In genomic region chr5:88764987-88765481, GRCm38 (mm10) we compare ENCODE assay signal across 8 mouse cellular contexts. TPM values are rescaled to one million over a fixed set of nuclear protein-coding genes. Genes with fewer than 3 reads are reported as not detected.
DNase-seq lines count a peak whose midpoint lies in the region; ATAC-seq and TF ChIP-seq lines count a peak whose summit lies in the region.

Dck (plus strand) TSS chr5:88764996.

- peak within 1 kb of the TSS; percentile 77 for H3K9ac ChIP-seq in heart, embryonic 15.5 days
- H3K9ac ChIP-seq in liver, embryonic 14.5 days (replicated peaks) = peak within 1 kb of the TSS; percentile 97
- H3K9ac ChIP-seq in stomach, embryonic 15.5 days = peak within 1 kb of the TSS; percentile 55

- peaks cover 2% of the 10 kb centered on the region; the same call in 1 of the 2 replicates for H3K4me1 ChIP-seq in bone marrow, adult 2 months (ENCODE audit: control insufficient read depth, insufficient read depth, low read length)
- H3K4me1 ChIP-seq in heart, embryonic 15.5 days (replicated peaks) = peaks cover 18% of the 10 kb centered on the region
- H3K4me1 ChIP-seq in liver, embryonic 14.5 days (replicated peaks; ENCODE audit: control insufficient read depth in 2 of 2, insufficient read depth in 2 of 2, low read length in 1 of 2) = peaks cover 30 to 33% of the 10 kb centered on the region in 2 experiments
- H3K4me1 ChIP-seq in stomach, embryonic 15.5 days = peaks cover 6% of the 10 kb centered on the region; the same call in 1 of the 2 replicates

- peaks cover 24% of the 10 kb centered on the region for H3K79me3 ChIP-seq in C2C12 (ENCODE audit: low read depth)

- H3K27me3 ChIP-seq in C2C12 (ENCODE audit: control insufficient read depth, insufficient read depth, insufficient read length) = no peaks in the 10 kb centered on the region
- H3K27me3 ChIP-seq in heart, embryonic 15.5 days = no peaks in the 10 kb centered on the region
- H3K27me3 ChIP-seq in liver, embryonic 14.5 days (ENCODE audit: control insufficient read depth, insufficient read depth, low read length) = no peaks in the 10 kb centered on the region
- H3K27me3 ChIP-seq in stomach, embryonic 15.5 days (replicated peaks) = no peaks in the 10 kb centered on the region

- peaks cover 46% of the 10 kb centered on the region for H3K79me2 ChIP-seq in C2C12 (ENCODE audit: control insufficient read depth, insufficient read depth)

- 0 out of 2 replicates have a peak, but pooled peaks have one; percentile 31 for TF ChIP-seq EP300 in liver, embryonic 14.5 days (IDR thresholded peaks at IDR 0.05; ENCODE audit: low read depth)

- peak; percentile 99 for DNase-seq in kidney, postnatal 14 days
- peak in 2 of 3 experiments; percentile 99 for DNase-seq in liver, embryonic 14.5 days (ENCODE audit: low read depth in 3 of 3, low spot score in 3 of 3)
- DNase-seq in neural tube, embryonic 10.5 days (ENCODE audit: extremely low spot score, low spot score) = peak; percentile 99

- H3K27ac ChIP-seq in bone marrow, adult 2 months (ENCODE audit: control insufficient read depth, insufficient read depth, low read depth, low read length, poor library complexity) = peak within 1 kb of the TSS; percentile 88
- peak within 1 kb of the TSS; percentile 89 for H3K27ac ChIP-seq in heart, embryonic 15.5 days
- peak within 1 kb of the TSS; percentile 90 for H3K27ac ChIP-seq in liver, embryonic 14.5 days
- H3K27ac ChIP-seq in stomach, embryonic 15.5 days = peak within 1 kb of the TSS; percentile 82

- ATAC-seq in erythroid progenitor cell, adult 5-6 weeks (replicated peaks; ENCODE audit: low FRiP score, poor library complexity, severe bottlenecking) = peak; percentile 88
- peak; percentile 100 for ATAC-seq in heart, embryonic 15.5 days (replicated peaks; ENCODE audit: insufficient number of reproducible peaks, insufficient read depth, low FRiP score, low read depth)
- peak; percentile 99 for ATAC-seq in liver, embryonic 14.5 days (ENCODE audit: insufficient read depth)
- ATAC-seq in stomach, embryonic 15.5 days (ENCODE audit: insufficient read depth, low FRiP score, low read depth) = peak; percentile 100

- H3K4me2 ChIP-seq in heart, embryonic 15.5 days = peak within 1 kb of the TSS; percentile 72
- H3K4me2 ChIP-seq in liver, embryonic 14.5 days (ENCODE audit: low read depth) = peak within 1 kb of the TSS; percentile 91
- peak within 1 kb of the TSS; percentile 73 for H3K4me2 ChIP-seq in stomach, embryonic 15.5 days

- TF ChIP-seq POLR2A in bone marrow, adult 2 months (IDR thresholded peaks at IDR 0.05; ENCODE audit: borderline replicate concordance, control insufficient read depth, low read depth, low read length) = peak; percentile 95

- H3K4me3 ChIP-seq in C2C12 (ENCODE audit: insufficient read depth, poor library complexity, severe bottlenecking) = peak within 1 kb of the TSS; percentile 69
- peak within 1 kb of the TSS; percentile 84 for H3K4me3 ChIP-seq in bone marrow, adult 2 months (replicated peaks; ENCODE audit: control insufficient read depth, low read depth, low read length)
- peak within 1 kb of the TSS; percentile 80 for H3K4me3 ChIP-seq in heart, embryonic 15.5 days
- peak within 1 kb of the TSS; percentile 78 to 97 for H3K4me3 ChIP-seq in liver, embryonic 14.5 days (ENCODE audit: insufficient read depth in 1 of 2, low read depth in 2 of 2, low read length in 2 of 2)
- H3K4me3 ChIP-seq in stomach, embryonic 15.5 days (replicated peaks) = peak within 1 kb of the TSS; percentile 64

- H3ac ChIP-seq in C2C12 (ENCODE audit: control insufficient read depth, insufficient read length, low read depth) = peak within 1 kb of the TSS; percentile 90

- H3K9me3 ChIP-seq in heart, embryonic 15.5 days (replicated peaks) = no peaks in the 10 kb centered on the region
- no peaks in the 10 kb centered on the region for H3K9me3 ChIP-seq in liver, embryonic 14.5 days (ENCODE audit: control insufficient read depth, low read length)
- H3K9me3 ChIP-seq in stomach, embryonic 15.5 days = no peaks in the 10 kb centered on the region

- no peak for TF ChIP-seq CTCF in C2C12 (IDR thresholded peaks at IDR 0.05; ENCODE audit: control insufficient read depth, insufficient read depth, insufficient read length)
- no peak for TF ChIP-seq CTCF in bone marrow, adult 2 months (IDR thresholded peaks at IDR 0.05; ENCODE audit: control insufficient read depth, insufficient read depth, low read length)
- 0 out of 2 replicates have a peak, but pooled peaks have one; percentile 7 for TF ChIP-seq CTCF in liver, embryonic 14.5 days (IDR thresholded peaks at IDR 0.05; ENCODE audit: low read depth)

- H3K36me3 ChIP-seq in C2C12 (ENCODE audit: control insufficient read depth, insufficient read depth) = peaks cover 18% of the 10 kb centered on the region
- no peaks in the 10 kb centered on the region for H3K36me3 ChIP-seq in heart, embryonic 15.5 days
- H3K36me3 ChIP-seq in liver, embryonic 14.5 days (replicated peaks; ENCODE audit: control insufficient read depth, insufficient read depth, low read depth) = peaks cover 16% of the 10 kb centered on the region
- no peaks in the 10 kb centered on the region for H3K36me3 ChIP-seq in stomach, embryonic 15.5 days

- WGBS in bone marrow, adult 2 months = under 1% methylated on average over 51 of the region's 51 CpGs
- WGBS in heart, embryonic 15.5 days = under 1% methylated on average over 50 of the region's 51 CpGs
- under 1% methylated on average over 51 of the region's 51 CpGs for WGBS in liver, embryonic 14.5 days (ENCODE audit: insufficient replicate concordance)
- under 1% methylated on average over 51 of the region's 51 CpGs for WGBS in stomach, embryonic 15.5 days

TF ChIP-seq in C2C12, 6 proteins besides CTCF, POLR2A, EP300 and RAD21:
- no peak for TF ChIP-seq FOSL1 (IDR thresholded peaks at IDR 0.05; ENCODE audit: insufficient read depth, low read length, poor library complexity, severe bottlenecking)
- no peak for TF ChIP-seq CEBPB (IDR thresholded peaks at IDR 0.05; ENCODE audit: low read depth)
- TF ChIP-seq USF1 (IDR thresholded peaks at IDR 0.05; ENCODE audit: low read depth) = no peak
TF ChIP-seq in C2C12: peak in this region for 0.

RNA-seq across cellular contexts. Expression of gene Dck, which starts in this region (rescaled TPM):
- 14.1 TPM for polyA plus RNA-seq in C2C12 (2012; fragmentation: generic; extraction: Trizol)
- 25.0 and 49.8 TPM in 2 replicates for polyA plus RNA-seq in bone marrow, adult 2 months (2011; ENCODE audit: insufficient read depth, insufficient read length, low replicate concordance, missing spikeins)
- total RNA-seq in erythroid progenitor cell, adult 5-6 weeks (2015; ENCODE audit: low replicate concordance) = 222 and 280 TPM in 2 replicates
- 190 and 208 TPM in 2 replicates for total RNA-seq in erythroid progenitor cell, adult 5-6 weeks (2017; ENCODE audit: low replicate concordance)
- 27.6 and 31.9 TPM in 2 replicates for polyA plus RNA-seq in heart, embryonic 15.5 days (2015; fragmentation: Nextera tagmentation; extraction: Ambion mirVana)
- polyA plus RNA-seq in liver, embryonic 14.5 days (2012; rRNA removed) = 29.9 and 38.0 TPM in 2 replicates
- 99.8 and 113 TPM in 2 replicates for polyA plus RNA-seq in liver, embryonic 14.5 days (2014; fragmentation: Nextera tagmentation; extraction: Ambion mirVana)
- polyA plus RNA-seq in stomach, embryonic 15.5 days (2015; fragmentation: Nextera tagmentation; extraction: Ambion mirVana) = 41.8 and 44.6 TPM in 2 replicates

Comparison
In these comparisons a context has a peak if more than half of its experiments do, and no peak if none do; other contexts are left out.
1. Peak in every context shown above with its lines: DNase-seq, ATAC-seq, H3K4me3 ChIP-seq and H3K27ac ChIP-seq.